Mouse (Mus musculus): ENCODE data around the gene Tef.

Tef gene

DNA sequence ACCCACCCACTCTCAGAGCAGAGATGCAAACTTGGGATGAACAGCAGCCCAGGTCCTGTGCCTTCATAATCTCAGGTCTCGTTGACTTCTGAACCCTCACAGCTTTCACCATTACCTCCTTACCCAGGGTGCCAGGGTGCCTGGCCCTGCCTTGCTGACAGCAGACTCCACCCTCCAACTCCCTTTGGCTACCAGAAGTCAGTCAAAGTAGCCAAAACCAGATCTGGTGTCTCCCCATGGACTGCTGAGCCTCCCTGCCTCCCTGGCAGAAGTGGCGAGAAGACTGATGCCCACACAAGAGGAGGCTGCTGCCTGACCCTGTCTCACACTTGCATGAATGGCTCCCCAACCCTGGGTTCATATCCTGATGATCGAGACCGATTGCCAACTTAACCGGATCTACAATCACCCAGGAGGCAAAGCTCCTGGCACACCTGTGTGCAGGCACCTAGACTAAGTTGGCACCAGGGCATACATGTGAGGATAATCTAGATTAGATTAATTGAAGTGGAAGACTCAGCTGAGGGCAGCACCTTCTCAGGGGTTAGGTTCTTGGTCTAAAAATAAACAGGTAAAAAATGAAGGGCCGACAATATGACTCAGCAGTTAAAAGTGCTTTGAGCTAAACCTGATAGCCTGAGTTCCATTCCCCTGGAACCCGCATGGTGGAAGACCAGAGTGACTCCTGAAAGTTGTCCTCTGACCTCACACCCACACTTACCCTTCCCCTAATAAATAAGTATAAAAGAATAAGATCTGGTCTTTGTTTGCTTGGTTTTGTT, 26.4 kb downstream of the Tef start:
- DNase-seq (ENCODE audit: low spot score) = no peak

DNA sequence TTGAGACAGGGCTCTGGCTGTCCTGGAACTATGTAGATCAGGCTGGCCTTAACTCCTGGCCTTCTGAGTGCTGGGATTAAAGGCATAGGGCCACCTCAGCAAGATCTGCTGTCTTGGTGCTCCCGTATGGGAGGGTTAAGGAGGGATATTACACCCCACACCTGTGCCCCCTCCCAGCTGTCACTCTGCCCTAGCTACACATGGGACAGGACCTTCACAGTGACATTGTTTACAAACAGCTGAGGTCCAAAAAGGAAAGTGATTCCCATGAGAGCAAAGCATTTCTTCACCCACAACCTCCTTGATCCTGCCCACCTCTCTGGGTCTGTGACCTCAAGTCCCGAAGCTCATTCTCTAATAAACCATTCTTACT, 27.0 kb downstream of the Tef start:
- no peak for DNase-seq (ENCODE audit: low spot score)

DNA sequence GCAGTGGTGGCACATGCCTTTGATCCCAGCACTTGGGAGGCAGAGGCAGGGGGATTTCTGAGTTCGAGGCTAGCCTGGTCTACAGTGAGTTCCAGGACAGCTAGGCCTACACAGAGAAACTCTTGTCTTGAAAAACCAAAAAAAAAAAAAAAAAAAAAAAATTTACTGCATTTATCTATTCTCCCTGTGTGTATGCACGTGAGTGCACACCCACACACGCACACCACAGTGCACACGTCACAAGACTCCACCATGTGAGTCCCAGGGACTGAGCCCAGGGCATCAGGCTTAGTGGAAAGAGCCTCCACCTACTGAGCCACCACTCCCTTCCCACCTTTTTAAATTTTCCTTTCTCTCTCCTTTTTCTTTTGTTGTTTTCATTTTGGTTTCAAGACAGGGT, 28.3 kb downstream of the Tef start:
- no peak for DNase-seq (ENCODE audit: low spot score)

DNA sequence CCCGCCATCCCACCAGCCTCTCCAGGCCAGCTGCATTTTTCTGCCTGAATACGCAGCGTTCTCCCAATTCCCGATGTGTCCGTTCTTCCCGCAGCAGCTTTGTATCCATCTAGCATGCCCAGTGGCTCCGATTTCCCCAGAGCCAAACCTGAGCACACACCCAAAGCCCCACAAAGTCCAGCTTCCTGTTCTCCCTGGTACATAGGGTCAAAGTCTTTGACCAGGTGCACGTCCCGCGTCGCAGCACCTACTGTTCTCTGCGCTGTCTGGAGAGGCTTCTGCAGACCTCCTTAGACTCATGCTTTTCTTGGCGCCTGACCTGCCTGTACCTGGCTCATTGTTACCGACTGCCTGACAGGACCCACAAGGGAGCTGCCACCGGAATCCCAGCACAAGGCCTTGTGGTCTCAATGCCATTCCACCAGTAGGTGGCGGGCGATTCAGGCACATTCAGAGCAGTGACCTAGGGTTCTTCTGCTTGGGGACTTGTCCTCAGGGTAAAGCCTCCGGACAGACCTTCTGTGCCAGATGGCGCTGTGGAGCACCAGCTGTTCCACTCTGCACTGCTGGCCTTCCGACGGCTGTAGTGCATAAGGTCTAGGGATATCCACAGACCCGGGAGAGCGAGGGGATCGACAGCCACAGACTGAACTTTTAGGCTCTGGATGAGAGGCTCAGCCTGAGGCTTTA, 29.1 kb downstream of the Tef start:
- DNase-seq (ENCODE audit: low spot score) = peak; percentile 97

DNA sequence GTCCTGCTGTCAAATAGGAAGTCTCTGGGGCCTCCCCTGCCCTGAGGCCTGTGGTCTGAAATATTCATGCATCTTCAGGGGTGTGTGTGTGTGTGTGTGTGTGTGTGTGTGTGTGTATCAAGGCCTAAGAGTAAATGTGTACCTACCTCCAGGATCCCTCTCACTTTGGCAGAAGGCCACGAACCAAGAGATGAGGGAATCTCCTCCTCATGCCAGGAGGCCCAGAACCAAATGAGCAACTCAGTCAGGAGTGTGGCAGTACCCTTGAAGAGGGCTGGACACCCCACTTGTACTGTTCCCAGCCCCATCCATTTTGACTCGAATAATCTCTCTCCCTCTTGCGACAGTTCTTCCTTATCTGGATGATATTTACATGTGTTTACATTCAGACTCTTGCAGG, 30.0 kb downstream of the Tef start:
- DNase-seq (ENCODE audit: low spot score) = no peak

DNA sequence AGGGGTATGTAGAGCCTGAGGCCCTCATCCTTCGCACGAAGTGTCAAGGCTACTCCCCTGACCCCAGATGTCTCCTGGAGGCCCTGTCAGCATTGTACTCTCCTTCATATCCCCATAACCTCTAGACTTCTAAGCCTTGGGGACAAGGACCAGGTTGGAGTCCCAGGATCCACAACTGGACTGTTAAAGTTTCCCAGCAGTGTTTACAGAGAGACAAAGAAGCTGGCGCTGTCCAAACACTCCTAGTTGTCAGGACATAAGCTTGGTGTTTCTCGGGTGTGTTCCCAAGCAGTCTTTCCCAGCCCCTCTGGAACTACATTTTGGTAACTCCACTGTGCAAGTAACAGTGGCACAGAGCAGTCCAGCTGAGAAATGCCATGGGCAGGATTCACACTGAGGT, 31.3 kb downstream of the Tef start:
- DNase-seq (ENCODE audit: low spot score) = no peak

DNA sequence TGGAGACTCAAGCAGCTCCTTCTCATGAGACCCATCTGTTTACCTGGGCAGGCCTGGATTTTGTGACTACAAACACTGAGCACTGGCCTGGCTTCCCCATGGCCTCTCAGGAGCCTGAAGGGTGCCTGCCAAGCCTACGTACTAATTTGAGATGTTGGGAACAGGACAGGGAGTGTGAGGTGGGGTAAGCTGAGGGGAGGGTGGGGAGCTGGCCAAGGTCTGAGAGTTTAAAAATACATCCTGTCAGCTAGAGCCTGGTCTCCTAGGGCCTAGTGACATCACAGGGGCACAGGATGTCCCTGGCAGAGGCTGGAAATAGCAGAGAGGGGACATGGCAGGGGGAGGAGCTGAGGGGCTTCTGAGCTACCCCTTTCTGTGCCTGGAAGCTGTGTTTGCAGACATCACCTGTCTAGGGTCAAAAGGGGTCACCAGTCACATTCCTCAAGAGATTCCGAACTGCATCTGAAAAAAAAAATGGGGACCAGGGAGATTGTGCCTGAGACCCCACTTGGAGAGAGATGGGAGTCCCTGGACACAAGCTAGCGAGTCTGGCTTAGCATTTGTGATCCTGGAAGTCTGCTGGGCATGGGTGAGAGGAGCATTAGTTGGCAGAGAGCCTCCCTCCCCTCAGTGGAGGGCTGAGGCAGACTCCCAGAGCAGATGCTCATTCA, 32.1 kb downstream of the Tef start:
- no peak for DNase-seq (ENCODE audit: low spot score)

DNA sequence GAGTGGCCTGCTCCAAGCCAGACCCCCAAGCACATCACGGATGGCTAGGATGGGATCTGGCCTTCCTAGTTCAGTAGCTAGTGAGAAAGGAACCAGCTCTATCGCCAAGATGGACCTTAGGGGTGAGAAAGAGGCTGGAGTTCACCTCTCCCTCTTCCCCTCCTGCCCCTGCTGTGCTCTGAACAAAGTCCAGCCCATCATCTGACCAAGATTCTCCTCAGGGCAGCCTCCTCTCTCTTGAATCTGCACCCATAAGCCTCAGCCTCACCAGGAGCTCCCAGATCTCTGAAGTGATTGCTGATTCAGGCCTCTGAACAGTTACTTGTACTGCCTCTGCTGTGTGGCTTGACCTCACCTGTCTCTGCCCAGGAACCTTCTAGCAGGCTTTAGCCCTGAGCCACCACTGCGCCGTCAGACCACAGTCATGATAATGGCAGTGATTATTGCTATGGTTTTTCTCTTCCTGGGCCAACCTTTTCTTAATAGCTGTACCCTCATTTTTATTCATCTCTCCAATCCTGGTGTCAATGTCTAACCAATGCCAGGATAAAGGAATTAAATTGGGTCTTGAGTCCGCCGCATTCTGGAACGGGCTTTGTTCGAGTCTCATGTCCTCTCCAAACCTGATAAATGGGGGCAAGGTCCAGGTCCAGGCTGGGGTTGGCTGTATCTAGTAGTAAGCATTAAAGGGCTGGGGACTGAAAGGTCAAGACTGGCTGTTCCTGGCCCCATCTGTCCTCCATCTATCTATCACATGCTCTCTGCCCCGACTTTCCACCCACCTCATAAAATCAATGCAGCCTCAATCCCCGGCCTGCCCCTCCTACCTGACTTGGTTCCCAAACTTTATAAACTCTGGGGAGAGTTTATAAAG, 33.0 kb downstream of the Tef start:
- DNase-seq (ENCODE audit: low spot score) = no peak

DNA sequence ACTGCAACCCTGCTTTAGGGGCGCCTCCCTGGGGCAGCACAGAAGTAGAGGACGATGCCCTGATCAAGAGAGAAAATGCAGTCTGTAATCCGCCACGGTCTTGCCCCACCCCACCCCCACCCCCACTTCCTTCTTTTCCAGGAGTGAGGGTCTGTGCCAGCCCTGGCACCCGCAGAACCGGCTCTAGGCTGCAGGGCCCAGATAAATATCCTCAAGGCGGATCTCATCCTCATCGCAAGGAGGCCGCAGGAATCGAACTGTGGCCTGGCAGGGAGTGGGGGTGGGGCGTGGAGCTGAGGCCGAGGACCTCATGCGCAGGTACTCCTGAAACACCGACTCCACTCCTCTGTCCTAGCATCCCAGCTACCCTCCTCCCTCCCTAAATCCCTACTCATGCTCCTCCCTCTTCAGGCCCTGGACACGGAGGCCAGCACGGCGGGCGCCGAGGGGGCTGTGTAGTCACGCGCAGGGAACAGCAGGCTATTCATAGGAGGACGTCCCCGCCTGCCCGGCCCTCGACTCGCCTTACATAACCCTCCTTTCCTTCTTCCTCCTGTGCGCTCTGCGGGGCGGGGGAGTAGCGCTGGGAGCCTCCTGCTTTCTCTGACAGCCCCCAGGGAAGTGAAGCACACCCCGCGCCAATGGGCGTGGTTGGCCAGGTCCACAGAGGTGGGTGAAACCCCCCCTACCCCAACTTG, 34.1 kb downstream of the Tef start:
- peak; percentile 61 for DNase-seq (ENCODE audit: low spot score)

DNA sequence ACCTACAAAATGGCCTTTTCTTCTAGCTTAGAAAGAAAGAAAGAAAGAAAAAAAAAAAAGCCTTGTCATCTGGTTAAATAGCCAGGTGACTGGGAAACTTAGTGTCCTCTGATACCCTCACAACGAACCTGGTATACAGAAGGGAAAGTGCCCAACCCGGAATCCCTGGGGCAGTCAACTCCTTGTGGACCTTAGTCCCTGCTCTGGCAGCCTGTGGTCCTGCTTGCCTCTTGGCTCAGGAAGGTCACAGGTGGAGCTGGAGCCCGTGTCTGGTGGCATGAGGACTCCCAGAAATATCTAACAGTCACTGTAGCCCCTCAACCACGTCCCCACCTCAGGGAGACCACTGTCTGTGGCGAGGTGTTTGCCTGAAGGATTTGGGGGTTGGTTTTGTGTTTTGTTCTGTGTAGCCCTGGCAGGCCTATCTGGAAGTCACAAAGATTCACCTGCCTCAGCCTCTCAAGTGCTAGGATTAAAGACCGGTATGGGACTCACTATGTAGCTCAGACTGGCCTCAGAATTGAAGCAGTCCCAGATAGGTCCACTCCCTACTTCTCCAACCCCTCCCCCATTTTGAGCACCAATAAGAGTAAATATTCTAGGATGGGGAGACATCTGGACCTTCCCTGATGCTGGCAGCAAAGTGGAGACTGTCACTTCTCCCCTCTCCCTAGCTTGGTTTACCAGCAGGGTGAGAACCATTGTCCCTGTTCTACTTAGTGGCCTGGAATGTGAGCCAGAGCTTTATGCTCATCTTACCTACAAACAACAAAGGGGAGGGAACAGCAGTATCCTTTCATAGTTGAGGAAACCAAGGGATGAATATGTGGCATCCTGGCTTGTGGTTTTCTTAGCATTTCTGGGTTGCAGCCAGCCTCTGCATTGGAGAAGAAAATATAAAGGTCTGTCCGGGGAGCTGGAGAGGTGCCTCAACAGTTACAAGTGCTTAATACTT, 35.0 kb downstream of the Tef start:
- DNase-seq (ENCODE audit: low spot score) = no peak

DNA sequence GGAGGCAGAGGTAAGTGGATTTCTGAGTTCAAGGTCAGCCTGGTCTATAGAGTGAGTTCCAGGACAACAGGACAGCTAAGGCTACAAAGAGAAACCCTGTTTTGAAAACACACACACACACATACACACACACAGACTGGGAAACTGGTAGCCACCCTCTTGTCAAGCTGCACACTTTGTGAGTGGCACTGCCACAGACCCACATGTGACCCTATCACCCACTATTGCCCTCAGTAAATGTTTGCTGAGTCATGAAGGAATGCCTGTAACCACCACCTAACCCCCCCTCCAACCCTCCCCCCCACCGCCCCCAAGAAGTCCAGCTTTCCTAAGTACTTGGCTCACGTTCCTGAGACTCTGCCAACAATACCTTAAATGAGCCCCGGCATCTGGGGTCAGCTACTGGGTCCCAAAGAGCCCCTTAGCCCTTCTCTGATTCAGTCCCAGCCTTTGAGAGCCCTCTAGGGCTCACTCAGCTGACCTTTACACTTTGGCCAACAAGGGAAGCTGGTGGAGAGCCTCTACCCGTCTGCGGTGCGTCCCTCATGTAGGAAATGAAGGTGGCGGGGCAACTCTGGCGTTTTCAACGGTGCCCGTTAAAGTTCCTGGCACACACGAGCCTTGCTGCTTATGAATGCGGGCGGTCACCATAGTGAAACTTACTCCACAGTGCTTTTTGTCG, 36.5 kb downstream of the Tef start:
- no peak for DNase-seq (ENCODE audit: low spot score)

DNA sequence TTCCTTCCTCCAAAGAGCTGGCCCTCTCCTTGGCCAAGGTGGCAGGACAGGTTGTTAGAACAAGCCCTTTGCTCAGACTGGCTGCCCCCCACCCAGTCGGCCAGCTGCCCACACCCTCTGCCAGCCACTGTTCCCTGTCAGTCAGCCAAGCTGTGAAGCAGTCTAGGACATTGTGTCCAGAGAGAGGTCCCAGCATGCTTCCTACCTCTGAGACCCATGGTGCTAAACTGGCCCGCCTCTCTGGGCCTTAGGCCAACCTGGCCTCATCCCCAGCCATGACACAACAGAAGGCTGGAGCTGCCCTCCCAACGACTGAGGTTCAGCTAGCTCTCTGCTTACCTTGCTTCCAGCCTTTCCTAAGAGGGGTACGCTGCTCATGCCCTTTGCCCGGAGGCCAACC, 37.4 kb downstream of the Tef start:
- no peak for DNase-seq (ENCODE audit: low spot score)

DNA sequence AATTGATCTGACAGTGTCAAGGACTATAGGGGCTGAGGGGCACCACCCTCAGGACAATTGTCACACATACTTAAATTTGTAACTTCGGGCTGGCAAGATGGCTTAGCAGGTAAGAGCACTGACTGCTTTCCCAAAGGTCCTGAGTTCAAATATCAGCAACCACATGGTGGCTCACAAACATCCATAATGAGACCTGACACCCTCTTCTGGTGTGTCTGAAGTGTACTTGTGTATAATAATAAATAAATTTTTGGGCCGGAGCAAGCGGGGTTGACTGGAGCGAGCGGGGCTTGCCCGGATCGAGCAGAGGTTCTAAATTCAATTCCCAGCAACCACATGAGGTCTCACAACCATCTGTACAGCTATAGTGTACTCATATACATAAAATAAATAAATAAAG, 38.1 kb downstream of the Tef start:
- DNase-seq (ENCODE audit: low spot score) = no peak

DNA sequence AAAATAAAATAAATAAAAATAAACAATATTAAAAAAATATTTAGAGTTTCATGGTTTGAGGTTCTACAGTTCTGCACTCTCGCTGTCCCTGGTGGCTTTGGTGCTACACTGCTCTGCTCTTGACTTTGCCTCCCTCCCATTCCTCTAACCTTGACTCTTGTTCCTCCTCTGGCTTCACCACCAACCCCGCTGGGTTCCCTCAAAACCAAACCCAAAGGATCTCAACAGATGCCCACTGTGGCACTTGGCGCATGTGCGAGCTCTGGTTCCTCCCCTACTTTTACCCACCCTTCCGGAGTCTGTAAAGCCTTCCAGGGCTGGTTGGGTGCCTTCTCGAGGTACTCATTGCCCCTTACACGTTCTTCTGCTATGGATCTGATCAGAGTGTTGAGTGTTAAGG, 40.1 kb downstream of the Tef start:
- no peak for DNase-seq (ENCODE audit: low spot score)

DNA sequence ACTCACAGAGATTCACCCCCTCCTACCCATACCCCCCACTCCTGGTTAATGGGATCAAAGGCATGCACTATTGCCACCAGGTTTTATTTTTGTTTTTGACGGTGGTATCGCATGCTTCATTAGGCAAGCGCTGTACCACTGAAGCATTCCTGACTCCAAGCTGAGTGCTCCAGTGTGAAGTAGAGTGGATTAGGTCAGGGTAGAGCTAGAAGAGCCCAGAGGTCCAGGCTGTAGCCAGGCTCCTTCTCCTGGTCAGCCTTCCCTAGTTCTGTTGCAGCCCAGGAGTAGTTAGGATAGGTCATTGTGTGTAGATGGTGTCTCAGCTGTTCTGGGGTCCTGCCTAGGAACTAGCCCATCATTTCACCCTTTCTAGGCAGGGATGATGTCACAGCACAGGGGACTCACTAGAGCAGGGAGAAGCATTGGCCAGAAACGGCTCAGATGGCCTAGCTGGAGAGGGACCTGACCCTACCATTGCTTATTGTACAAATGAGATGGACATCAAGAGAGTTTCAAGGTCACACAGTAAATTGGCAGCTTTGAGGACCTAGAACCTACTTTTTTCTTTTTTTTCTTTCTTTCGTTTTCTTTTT, 42.9 kb downstream of the Tef start:
- no peak for DNase-seq (ENCODE audit: low spot score)

DNA sequence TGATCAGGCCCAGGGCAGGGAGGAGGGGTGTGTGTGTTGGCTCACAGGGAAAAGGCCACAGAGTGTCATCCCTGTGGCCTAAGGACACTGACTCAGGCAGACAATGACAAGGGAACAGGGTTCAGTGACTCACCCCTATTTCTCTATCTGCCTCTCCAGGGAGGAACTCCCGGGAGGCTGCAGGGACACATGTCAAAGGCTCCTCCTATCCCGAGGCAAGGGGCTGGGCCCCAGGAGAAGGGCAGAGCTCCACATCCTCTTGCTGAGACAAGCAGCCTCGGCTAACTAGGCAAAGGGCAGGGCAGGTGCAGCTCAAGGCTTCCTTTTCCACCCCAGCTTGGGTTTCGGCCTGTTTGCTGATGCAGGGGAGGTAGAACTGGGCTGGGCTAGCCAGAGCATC, 43.5 kb downstream of the Tef start:
- DNase-seq (ENCODE audit: low spot score) = no peak

DNA sequence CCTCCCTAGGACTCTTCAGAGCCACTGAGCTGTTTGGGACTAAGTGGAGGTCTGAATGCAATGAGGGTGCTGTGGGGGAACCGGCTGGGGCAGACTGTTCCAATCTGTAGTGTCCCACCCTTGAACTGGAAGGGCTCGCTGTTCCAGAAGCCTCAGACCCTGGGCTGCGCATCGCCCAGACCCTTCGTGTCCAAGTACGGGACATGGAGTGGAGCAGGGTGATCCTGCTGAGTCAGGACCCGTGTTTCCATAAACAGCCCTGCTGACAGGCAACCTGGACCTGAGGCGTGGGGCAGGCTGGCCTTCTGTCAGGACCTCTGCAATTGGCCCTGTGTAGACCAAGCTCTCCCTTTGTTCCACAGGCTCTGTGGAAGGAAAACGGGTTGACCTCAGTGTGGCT, 44.5 kb downstream of the Tef start:
- DNase-seq (ENCODE audit: low spot score) = no peak

DNA sequence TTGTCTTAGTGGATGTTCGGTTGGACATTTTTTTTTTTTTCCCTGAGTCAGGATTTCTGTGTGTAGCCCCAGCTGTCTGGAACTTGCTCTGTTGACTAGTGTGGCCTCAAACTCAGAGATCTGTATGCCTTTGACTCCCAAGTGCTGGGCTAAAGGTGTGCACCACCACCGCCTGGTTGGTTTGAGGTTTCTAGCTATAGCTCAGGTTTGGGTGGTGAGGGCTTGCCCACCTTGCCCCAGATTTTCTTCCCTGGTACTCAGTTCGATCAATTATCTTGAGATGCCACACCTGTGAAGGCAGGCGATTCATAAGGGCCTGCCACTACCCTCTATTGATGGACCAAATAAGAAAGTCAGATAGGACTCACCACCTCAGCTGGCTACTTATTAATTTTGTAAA, 44.9 kb downstream of the Tef start:
- DNase-seq (ENCODE audit: low spot score) = no peak

DNA sequence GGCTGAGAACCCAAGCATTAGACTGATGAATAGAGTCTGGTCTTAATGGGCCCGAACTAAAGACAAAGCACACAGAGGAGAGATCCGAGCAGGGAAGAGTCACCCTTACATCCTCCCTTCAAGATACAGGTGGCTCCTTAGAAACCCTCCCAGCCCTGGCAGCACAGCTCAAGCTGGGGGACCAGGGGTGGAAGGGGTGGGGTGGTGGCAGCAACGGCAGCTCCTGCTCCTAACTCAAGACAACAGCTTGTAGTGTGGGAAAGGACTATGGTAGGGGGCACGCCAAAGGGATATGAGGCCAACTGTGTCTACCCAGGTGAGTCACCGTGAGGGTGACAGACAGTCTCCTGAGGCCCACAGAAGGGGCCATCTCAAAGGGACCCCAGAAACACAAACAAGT, 45.6 kb downstream of the Tef start:
- no peak for DNase-seq (ENCODE audit: low spot score)

DNA sequence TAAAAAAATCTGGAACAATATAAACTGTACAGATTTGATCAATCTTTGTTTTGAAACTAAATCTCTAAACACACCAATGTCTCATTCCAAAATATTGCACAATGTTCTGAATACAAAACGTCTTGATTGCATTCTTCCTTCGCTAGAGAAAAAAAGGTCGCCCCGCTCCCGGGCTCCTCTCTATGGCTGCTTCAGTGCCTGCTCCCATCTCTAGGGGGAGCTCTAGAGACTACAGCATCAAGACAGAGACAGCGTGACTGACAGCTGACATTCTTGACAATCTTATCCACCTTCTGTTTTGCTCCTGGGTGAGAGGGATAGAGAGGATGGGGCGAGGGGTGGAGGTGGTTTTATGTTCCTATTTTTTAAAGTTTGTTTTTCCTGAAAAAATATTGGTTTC, 46.1 kb downstream of the Tef start:
- DNase-seq (ENCODE audit: low spot score) = peak; percentile 77
